Mouse (Mus musculus) heart, adult 2 months (tissue): ENCODE measurements around the gene Hoxd3.

Source experiments
- CTCF ChIP-seq: fragments of 200-600 bp; IDR thresholded peaks from 2 replicates; pipeline ENCODE4 v1.8.1; 2022; ENCODE audit warnings: antibody characterized with exemption, mild to moderate bottlenecking, moderate library complexity
- EP300 ChIP-seq: fragments of 200-500 bp; IDR thresholded peaks from 2 replicates; pipeline ENCODE4 v1.6.1; 2011; ENCODE audit warnings: low read depth, low read length, control low read depth; ENCODE audit not compliant: insufficient read depth

DNA sequence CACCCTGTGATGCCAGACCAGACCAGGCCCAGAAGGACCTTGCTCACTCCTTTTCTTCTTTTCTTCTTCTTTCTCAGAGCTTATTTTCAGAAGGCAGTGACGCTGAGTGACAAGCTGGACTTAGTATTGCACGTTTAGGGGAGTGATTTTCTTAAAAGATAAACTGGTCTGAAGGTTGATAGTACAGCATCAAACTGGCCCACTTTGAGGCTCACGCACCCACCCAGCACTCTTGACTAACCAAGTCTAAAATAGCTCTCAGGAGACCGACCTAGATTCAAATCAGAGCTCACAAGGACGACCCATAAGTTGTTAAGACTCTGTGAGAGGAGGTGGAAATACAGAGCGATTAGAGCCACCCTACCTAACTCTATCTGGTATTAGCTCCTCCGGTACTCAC is 45.3 kb upstream of the Hoxd3 start:
- no peak for TF ChIP-seq CTCF
- no peak for TF ChIP-seq EP300
